Mouse (Mus musculus): ENCODE measurements around the gene Mreg. TPM values are rescaled to one million over a fixed set of nuclear protein-coding genes. Genes with fewer than 3 reads are reported as not detected.

Mreg gene
- polyA plus RNA-seq, 1 experiment from 2014 or later, result 4.2 TPM

DNA sequence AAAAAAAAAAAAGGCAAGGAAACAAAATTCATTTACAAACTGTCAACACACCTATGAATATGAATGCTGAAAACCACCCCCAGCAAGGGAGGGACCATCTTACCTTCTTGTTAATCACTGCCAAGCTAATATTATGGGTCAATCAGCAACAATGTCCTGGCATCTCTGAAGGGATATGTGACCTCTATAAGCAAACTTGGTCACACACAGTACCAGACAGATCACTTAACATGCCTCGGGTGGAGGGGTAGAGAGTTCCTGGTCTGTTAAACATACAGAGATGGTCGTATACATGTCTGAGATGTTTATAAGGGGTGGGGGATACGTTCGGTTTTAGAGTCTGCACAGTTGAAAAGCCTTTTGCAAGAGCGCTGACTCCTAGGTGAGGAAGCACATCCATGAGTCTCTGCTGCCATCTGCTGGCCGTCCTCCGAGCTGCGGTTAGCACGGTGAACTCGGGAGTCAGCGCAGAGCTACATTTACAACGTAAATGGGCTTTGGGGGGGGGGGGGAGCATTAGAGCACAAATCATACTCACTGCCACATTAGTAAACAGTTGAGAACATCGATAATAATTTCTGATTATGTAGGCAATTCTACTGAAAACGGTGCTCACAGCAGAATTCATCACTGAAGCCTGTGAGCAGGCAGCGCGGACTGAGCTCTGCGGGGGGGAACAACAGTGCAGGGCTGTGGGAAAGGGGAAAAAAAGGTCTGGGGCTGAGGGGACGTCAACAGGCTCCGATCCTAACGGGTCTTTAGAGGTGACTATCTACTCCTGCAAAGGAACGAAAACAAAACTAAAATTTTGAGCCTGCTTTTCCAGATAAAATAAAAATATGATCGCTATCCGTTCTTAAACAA is 88.4 kb downstream of the Mreg start:
- WGBS, result 36% methylated on average over 23 of the region's 23 CpGs
- no peak overlapping the region for H3K27ac ChIP-seq
- no peaks in the 10 kb centered on the region for H3K36me3 ChIP-seq
- DNase-seq (ENCODE audit: low spot score), result peak; percentile 90
- H3K27me3 ChIP-seq (ENCODE audit: insufficient read depth, poor library complexity, severe bottlenecking), result no peaks in the 10 kb centered on the region
- no peaks in the 10 kb centered on the region for H3K9me3 ChIP-seq
- no peaks in the 10 kb centered on the region for H3K4me1 ChIP-seq
- no peak overlapping the region for H3K4me3 ChIP-seq

GRCm38 (mm10) chr1:72121608-72122185 is 90.4 kb downstream of the Mreg start:
- DNase-seq (ENCODE audit: low spot score), result peak; percentile 39
- H3K36me3 ChIP-seq, result no peaks in the 10 kb centered on the region
- H3K27me3 ChIP-seq (ENCODE audit: insufficient read depth, poor library complexity, severe bottlenecking), result no peaks in the 10 kb centered on the region
- H3K4me1 ChIP-seq, result no peaks in the 10 kb centered on the region
- H3K4me3 ChIP-seq, result no peak overlapping the region
- H3K27ac ChIP-seq, result no peak overlapping the region
- no peaks in the 10 kb centered on the region for H3K9me3 ChIP-seq
- 88% methylated on average over 17 of the region's 17 CpGs for WGBS

DNA sequence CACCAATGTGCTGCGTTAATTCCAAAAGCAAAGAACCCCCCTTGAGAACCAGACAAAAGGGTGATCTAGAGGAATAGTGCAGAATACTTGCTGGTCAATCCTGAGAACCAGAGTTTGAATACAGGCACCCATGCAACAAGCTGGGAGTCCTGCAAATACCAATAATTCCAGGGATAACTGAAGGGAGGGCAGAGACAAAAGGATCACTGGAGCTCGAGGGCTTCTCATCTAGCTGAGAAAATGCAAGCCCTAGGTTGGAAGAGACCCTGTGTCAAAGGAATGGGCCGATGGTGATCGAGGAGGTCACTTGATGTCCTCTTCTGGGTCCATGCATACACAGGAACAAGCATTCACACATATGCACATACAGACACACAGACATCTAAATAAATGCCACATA is 92.1 kb downstream of the Mreg start:
- Histone ChIP-seq H3K36me3 (no peaks in the 10 kb centered on the region), H3K27me3 (ENCODE audit: insufficient read depth, poor library complexity, severe bottlenecking) (no peaks in the 10 kb centered on the region), H3K27ac (no peak overlapping the region), H3K4me3 (no peak overlapping the region), H3K9me3 (no peaks in the 10 kb centered on the region), H3K4me1 (no peaks in the 10 kb centered on the region)
- 62% methylated on average over 4 of the region's 4 CpGs for WGBS
- peak; percentile 51 for DNase-seq (ENCODE audit: low spot score)

DNA sequence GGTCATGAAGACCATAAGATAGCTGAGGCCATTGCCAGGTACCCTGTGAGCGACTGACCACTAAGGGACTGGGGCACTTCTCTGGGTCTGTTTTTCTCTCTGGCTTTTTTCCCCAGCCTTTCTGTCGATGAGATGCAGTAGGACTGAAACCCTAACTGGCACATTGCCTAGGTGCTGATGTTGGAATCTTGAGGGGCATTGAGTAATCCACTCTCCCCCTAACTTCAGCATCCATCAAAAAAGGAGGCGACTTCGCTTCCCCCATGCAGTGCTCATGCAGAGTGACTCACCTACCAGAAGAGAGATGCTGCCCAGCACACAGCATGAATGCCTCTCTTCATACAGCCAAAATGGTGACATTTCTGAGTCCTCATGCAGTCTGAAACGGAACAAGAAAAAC is 97.9 kb downstream of the Mreg start:
- WGBS, result 85% methylated on average over 5 of the region's 5 CpGs
- no peaks in the 10 kb centered on the region for H3K27me3 ChIP-seq (ENCODE audit: insufficient read depth, poor library complexity, severe bottlenecking)
- H3K9me3 ChIP-seq, result no peaks in the 10 kb centered on the region
- H3K27ac ChIP-seq, result no peak overlapping the region
- no peak overlapping the region for H3K4me3 ChIP-seq
- H3K4me1 ChIP-seq, result no peaks in the 10 kb centered on the region
- DNase-seq (ENCODE audit: low spot score), result peak; percentile 63
- H3K36me3 ChIP-seq, result no peaks in the 10 kb centered on the region

Other genes with a start within 250 kb of the Mreg start
- 20.4 and 28.6 TPM in 2 replicates for gene Pecr, start 72.0 kb upstream of the Mreg start, polyA plus RNA-seq (2016; fragmentation: Nextera tagmentation; extraction: Ambion mirVana)
- 0.36 and 1.1 TPM in 2 replicates for gene Tmem169, start 72.1 kb upstream of the Mreg start, polyA plus RNA-seq (2016; fragmentation: Nextera tagmentation; extraction: Ambion mirVana)
- gene Xrcc5, start 95.1 kb upstream of the Mreg start, polyA plus RNA-seq (2016; fragmentation: Nextera tagmentation; extraction: Ambion mirVana), result 24.1 and 35.1 TPM in 2 replicates

All from heart, embryonic 10.5 days (tissue).